Mouse (Mus musculus) heart, postnatal 0 days (tissue): ENCODE data around the gene Abi2. TPM values are rescaled to one million over a fixed set of nuclear protein-coding genes. Genes with fewer than 3 reads are reported as not detected.

Experiments
- ATAC-seq: fragments of 200-750 bp; cut with Nextera tagmentation; 2 replicates; pipeline ENCODE4 v1.8.0; 2017; ENCODE audit warnings: low read depth, moderate number of reproducible peaks, moderate library complexity; ENCODE audit not compliant: insufficient read depth
- DNase-seq: peaks from one replicate; pipeline ENCODE4 v3.0.0-alpha.2; 2016; ENCODE audit warnings: low spot score
- H3K27ac ChIP-seq: fragments of 300-500 bp; sonication (generic); 2 replicates; pipeline ENCODE4 v1.5.1; 2014; ENCODE audit warnings: low read depth, mild to moderate bottlenecking
- H3K27me3 ChIP-seq: fragments of 300-500 bp; sonication (generic); 2 replicates; pipeline ENCODE4 v1.6.1; 2014; ENCODE audit warnings: low read length, mixed read lengths; ENCODE audit not compliant: control insufficient read depth, insufficient read depth
- H3K36me3 ChIP-seq: fragments of 300-500 bp; sonication (generic); replicated peaks from 2 replicates; pipeline ENCODE4 v1.6.1; 2014; ENCODE audit warnings: low read length, mixed read lengths; ENCODE audit not compliant: control insufficient read depth, insufficient read depth
- H3K4me1 ChIP-seq: fragments of 300-500 bp; sonication (generic); 2 replicates; pipeline ENCODE4 v1.6.1; 2014; ENCODE audit warnings: antibody characterized with exemption; ENCODE audit not compliant: control insufficient read depth, insufficient read depth
- H3K4me2 ChIP-seq: fragments of 300-500 bp; sonication (generic); 2 replicates; pipeline ENCODE4 v1.6.1; 2014; ENCODE audit warnings: low read depth, mild to moderate bottlenecking, low read length, moderate library complexity
- H3K4me3 ChIP-seq: fragments of 300-500 bp; sonication (generic); 2 replicates; pipeline ENCODE4 v1.5.1; 2014; ENCODE audit warnings: low read depth, low read length
- H3K9ac ChIP-seq: fragments of 300-500 bp; sonication (generic); replicated peaks from 2 replicates; pipeline ENCODE4 v1.6.1; 2014; ENCODE audit warnings: low read depth, low read length, mixed read lengths
- H3K9me3 ChIP-seq: fragments of 300-500 bp; sonication (generic); replicated peaks from 2 replicates; pipeline ENCODE4 v1.6.1; 2016; ENCODE audit warnings: low read length; ENCODE audit not compliant: control insufficient read depth
- CTCF ChIP-seq: IDR thresholded peaks from 2 replicates; pipeline ENCODE4 v1.5.1; 2016; ENCODE audit warnings: antibody characterized with exemption, control low read depth, low read depth
- EP300 ChIP-seq: IDR thresholded peaks from 2 replicates; pipeline ENCODE4 v1.6.1; 2016; ENCODE audit warnings: antibody characterized with exemption, low read depth
- WGBS: fragments of 180-500 bp; shearing (Covaris S2); extraction: QIAGEN DNeasy Blood & Tissue Kit; methylation state at CpG from one replicate; pipeline ENCODE4 v1.1.7; 2014; 5-methylcytosine and 5-hydroxymethylcytosine counted together
- polyA plus RNA-seq: library from polyadenylated mRNA; unstranded; fragments of >200 nt; fragmentation: Nextera tagmentation; extraction: Ambion mirVana; gene quantifications from 2 replicates; pipeline ENCODE4 v1.2.1, GENCODE M21; 2015
- total RNA-seq: library from RNA; depleted of rRNA; stranded (reverse); fragments of >200 nt; gene quantifications from 2 replicates; pipeline ENCODE4 v1.2.3, GENCODE M21; 2014; ENCODE audit warnings: low replicate concordance

Gene Abi2
- total and polyA plus RNA-seq, 2 experiments from 2014 or later = 12.8 to 39.3 TPM

DNA sequence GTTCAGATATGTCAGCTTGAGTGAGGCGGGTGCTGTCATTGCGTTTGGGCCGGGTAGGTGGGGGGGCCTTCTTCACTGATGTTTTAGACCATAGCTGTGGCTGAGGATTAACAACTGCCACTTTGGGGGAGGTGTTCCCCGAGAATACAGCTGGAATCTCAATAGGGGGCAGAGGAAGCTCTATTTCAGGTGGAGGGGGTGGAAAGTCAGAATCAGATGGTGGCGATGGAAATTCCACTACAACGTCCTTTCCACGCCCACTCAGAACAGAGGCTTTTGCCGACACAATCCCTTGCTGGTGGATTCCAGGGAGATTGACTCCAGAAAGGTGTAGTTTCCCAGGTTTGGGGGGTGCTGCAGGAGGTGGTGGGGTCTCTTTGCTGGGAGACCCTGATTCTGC is 79.2 kb downstream of the Abi2 start:
- H3K27me3 ChIP-seq = no peaks in the 10 kb centered on the region
- DNase-seq (no peak), ATAC-seq (no peak)
- H3K4me3 ChIP-seq = no peak overlapping the region
- H3K4me2 ChIP-seq = no peak overlapping the region
- no peaks in the 10 kb centered on the region for H3K4me1 ChIP-seq
- H3K9me3 ChIP-seq = no peaks in the 10 kb centered on the region
- TF ChIP-seq EP300 (no peak), CTCF (no peak)
- H3K27ac ChIP-seq = no peak overlapping the region
- 72% methylated on average over 8 of the region's 8 CpGs for WGBS
- no peak overlapping the region for H3K9ac ChIP-seq
- H3K36me3 ChIP-seq = peaks cover 77% of the 10 kb centered on the region

DNA sequence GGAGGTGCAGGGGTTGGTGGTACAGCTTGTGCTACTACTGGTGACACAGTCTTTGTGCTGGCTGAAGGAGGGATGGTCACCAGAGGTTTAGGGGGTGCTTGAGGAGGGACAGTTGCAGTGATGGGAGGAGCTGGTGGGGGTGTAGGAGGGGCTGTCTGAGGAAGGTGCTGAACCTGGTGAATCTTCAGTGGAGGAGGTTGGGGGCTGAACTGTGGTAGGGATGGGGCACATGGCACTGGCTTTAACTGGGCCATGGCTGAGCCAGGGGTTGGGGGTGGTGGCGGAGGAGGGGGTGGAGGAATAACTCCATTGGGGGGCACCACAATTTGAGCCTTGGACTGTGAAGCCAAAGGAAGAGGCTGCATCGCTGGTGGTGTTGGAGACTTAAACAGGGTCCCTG is 80.2 kb downstream of the Abi2 start:
- ATAC-seq = no peak
- Histone ChIP-seq H3K36me3 (peaks cover 86% of the 10 kb centered on the region), H3K4me3 (no peak overlapping the region), H3K9ac (no peak overlapping the region), H3K27ac (no peak overlapping the region), H3K9me3 (no peaks in the 10 kb centered on the region), H3K4me1 (no peaks in the 10 kb centered on the region), H3K4me2 (no peak overlapping the region), H3K27me3 (no peaks in the 10 kb centered on the region)
- no peak for DNase-seq
- 68% methylated on average over 2 of the region's 2 CpGs for WGBS
- TF ChIP-seq CTCF (no peak), EP300 (no peak)

DNA sequence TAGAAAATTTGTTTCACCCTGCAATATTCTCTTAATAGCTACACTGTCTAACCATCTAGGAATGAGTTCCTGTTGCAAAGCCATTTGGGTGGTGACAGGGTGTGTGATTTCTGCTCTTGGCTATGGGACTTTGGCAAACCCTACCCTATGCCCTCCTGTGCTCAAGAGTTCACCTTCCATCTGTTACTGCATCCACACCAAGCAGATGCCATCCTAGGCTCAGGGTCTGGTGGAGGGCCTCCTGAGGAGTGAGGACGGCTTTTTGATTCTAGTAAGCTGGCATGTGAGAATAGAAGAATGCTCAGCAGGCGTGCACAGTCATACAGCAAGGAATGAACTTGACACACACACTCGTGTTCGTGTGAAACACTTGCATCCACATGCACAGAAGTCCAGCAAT is 81.1 kb downstream of the Abi2 start:
- ATAC-seq (no peak), DNase-seq (no peak)
- no peak overlapping the region for H3K9ac ChIP-seq
- WGBS = 85% methylated on average over 4 of the region's 4 CpGs
- no peaks in the 10 kb centered on the region for H3K9me3 ChIP-seq
- H3K27ac ChIP-seq = no peak overlapping the region
- TF ChIP-seq CTCF = no peak
- no peak for TF ChIP-seq EP300
- peaks cover 92% of the 10 kb centered on the region for H3K36me3 ChIP-seq
- no peaks in the 10 kb centered on the region for H3K27me3 ChIP-seq
- H3K4me3 ChIP-seq = no peak overlapping the region
- no peaks in the 10 kb centered on the region for H3K4me1 ChIP-seq
- no peak overlapping the region for H3K4me2 ChIP-seq

DNA sequence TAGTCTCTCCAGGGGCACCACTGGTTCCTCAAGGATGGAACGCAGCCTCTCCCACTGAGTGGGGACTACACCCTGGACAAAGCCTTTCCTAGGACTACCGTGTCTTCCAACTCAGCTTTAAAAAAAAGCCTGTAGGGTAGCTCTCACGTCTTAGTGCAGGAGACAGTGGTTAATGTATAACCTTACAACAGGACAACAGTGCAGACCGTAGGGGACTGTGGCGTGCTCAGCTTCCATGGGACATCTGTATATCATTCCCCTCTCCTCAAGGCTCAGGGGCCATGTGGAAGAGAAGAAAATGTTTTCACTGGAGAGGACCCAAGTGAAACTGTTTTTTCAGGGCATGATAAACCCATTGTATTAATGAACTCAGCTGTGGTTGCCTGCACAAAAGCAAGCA is 83.0 kb downstream of the Abi2 start:
- TF ChIP-seq EP300 (no peak), CTCF (no peak)
- ATAC-seq = no peak

DNA sequence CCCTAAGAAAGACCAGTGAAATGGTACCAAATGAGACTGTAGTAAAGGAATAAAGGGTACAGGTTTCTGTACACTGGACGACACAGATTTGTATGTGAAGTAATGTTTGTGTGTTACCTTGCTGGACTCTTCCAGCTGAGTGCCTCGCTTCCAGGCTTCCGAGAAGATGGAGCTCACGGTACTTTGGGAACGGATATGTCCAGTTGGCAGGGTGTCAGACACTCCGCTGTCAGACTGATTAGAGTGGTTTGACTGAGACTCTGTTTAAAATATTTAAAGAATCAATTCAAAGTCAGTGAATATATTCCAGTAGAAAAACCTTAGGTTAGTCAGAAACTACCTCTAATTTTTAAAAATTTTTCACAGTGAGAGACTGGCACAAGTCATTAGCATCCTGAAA is 84.0 kb downstream of the Abi2 start:
- 31% methylated on average over 6 of the region's 6 CpGs for WGBS
- ATAC-seq = no peak

More for the DNA sequence above, 83.0 kb downstream of the Abi2 start:
- WGBS = 77% methylated on average over 5 of the region's 5 CpGs
- Histone ChIP-seq H3K9ac (no peak overlapping the region), H3K9me3 (no peaks in the 10 kb centered on the region), H3K4me2 (no peak overlapping the region), H3K27ac (no peak overlapping the region), H3K27me3 (no peaks in the 10 kb centered on the region), H3K4me1 (no peaks in the 10 kb centered on the region), H3K36me3 (peaks cover 91% of the 10 kb centered on the region), H3K4me3 (no peak overlapping the region)
- no peak for DNase-seq

DNA sequence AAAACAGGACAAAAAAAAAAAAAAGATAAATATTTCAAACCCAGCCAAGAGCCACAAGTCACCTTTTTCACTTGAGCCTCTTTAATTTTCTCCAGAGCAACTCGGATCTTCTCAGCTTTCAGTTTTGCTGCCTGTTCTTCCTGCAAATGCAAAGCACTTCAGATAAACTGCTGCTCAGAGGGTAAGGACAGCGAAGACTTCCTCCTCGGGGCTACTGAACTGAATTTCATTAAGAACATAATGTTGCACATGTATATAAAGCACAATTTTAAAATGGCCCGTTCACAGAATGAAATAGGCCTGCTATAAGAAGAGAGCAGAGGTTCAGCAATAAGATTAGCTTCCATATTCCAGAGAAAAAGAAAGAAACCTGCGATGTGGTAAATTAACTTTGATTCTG is 94.0 kb downstream of the Abi2 start:
- 63% methylated on average over 5 of the region's 5 CpGs for WGBS

More for the DNA sequence above, 84.0 kb downstream of the Abi2 start:
- H3K4me3 ChIP-seq = no peak overlapping the region
- H3K36me3 ChIP-seq = peaks cover 91% of the 10 kb centered on the region
- H3K9ac ChIP-seq = no peak overlapping the region
- no peak overlapping the region for H3K27ac ChIP-seq
- no peak overlapping the region for H3K4me2 ChIP-seq
- H3K4me1 ChIP-seq = no peaks in the 10 kb centered on the region
- H3K9me3 ChIP-seq = no peaks in the 10 kb centered on the region
- no peaks in the 10 kb centered on the region for H3K27me3 ChIP-seq
- no peak for TF ChIP-seq EP300
- TF ChIP-seq CTCF = no peak
- DNase-seq = no peak

More for the DNA sequence above, 94.0 kb downstream of the Abi2 start:
- Histone ChIP-seq H3K9ac (no peak overlapping the region), H3K4me1 (no peaks in the 10 kb centered on the region), H3K9me3 (no peaks in the 10 kb centered on the region), H3K27ac (no peak overlapping the region; the same call in 1 of the 2 replicates), H3K36me3 (peaks cover 60% of the 10 kb centered on the region), H3K4me3 (no peak overlapping the region), H3K4me2 (no peak overlapping the region), H3K27me3 (no peaks in the 10 kb centered on the region)
- DNase-seq = no peak
- TF ChIP-seq EP300 (no peak), CTCF (no peak)
- no peak for ATAC-seq
